Mouse (Mus musculus): Measurements from ENCODE around the gene Ttc7b. TPM values are rescaled to one million over a fixed set of nuclear protein-coding genes. Genes with fewer than 3 reads are reported as not detected.
A peak's percentile ranks its signal among the peaks of the same experiment; 100 is the strongest.

Ttc7b gene
- total and polyA plus RNA-seq, 3 experiments = 11.7 to 23.7 TPM; not detected in 1

DNA sequence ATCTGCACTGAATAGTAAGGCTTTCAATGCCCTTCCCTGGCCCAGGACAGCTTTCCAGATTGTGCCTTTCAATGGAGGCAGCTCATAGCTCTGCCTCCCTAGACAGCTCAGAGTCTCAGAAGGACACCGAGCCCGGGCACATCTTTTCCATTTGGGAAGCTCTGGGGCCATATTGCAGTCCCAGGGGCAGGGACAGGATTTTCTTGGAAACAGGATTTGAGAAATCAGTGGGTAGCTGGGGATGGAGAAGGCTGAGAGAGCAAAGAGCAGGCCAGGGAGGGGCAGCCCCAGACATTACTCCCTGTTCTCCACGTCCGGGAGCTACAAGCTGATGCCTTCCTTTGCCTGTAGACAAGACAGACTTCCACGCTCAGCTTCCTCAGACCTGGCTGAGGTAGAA is 9.0 kb upstream of the Ttc7b start:
- DNase-seq (ENCODE audit: low read depth, low spot score) = no peak
- Histone ChIP-seq H3K9ac (ENCODE audit: control insufficient read depth, low read depth, low read length, poor library complexity, severe bottlenecking) (no peak overlapping the region), H3K4me1 (ENCODE audit: control insufficient read depth in 1 of 2, insufficient read depth in 2 of 2, low read length in 2 of 2) (peaks cover 0 to 37% of the 10 kb centered on the region in 2 experiments; a peak in 2 of 4 replicates), H3K27me3 (ENCODE audit: control insufficient read depth in 1 of 2, insufficient read depth in 2 of 2, low read length in 2 of 2) (no peaks in the 10 kb centered on the region), H3K9me3 (replicated peaks; ENCODE audit: insufficient read depth, low read length) (no peaks in the 10 kb centered on the region), H3K4me3 (ENCODE audit: control insufficient read depth in 1 of 2, insufficient read depth in 1 of 2, low read depth in 2 of 2, low read length in 2 of 2) (no peak overlapping the region), H3K79me2 (ENCODE audit: control insufficient read depth, insufficient read depth, low read length, poor library complexity) (no peaks in the 10 kb centered on the region), H3K36me3 (ENCODE audit: control insufficient read depth in 1 of 2, insufficient read depth in 2 of 2, low read length in 2 of 2) (peaks cover 0 to 17% of the 10 kb centered on the region in 2 experiments; a peak in 2 of 4 replicates), H3K27ac (ENCODE audit: control insufficient read depth, low read depth, low read length) (peak overlapping the region; percentile 22; the same call in 1 of the 2 replicates)
- TF ChIP-seq USF1 (IDR thresholded peaks at IDR 0.05; ENCODE audit: low read depth, low read length) = no peak
- no peak for TF ChIP-seq GABPA (IDR thresholded peaks at IDR 0.05; ENCODE audit: low read depth, low read length)
- TF ChIP-seq MYB (IDR thresholded peaks at IDR 0.05; ENCODE audit: low read depth, low read length) = no peak

DNA sequence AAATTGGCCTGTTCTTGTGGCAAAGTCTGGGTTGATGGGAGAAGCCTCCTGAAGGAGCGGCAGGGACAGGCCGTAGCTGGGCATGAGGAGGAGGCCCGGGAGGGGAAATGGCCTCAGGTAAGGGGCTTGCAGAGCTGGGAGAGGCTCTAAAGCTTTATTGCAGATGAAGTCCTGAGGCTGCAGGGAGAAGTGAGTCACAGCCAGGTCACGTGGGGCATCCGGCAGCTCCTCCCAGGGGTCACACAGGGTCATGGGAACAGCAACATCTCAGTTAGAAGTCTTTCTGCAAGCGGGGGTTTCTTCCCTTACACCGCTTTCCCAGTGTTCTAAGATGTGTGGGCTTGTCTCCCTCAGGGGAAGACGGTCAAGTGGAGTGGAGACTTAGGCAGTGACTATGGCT is 8.5 kb upstream of the Ttc7b start:
- H3K4me1 ChIP-seq (ENCODE audit: control insufficient read depth in 1 of 2, insufficient read depth in 2 of 2, low read length in 2 of 2) = peaks cover 0 to 37% of the 10 kb centered on the region in 2 experiments; a peak in 2 of 4 replicates
- H3K9me3 ChIP-seq (replicated peaks; ENCODE audit: insufficient read depth, low read length) = no peaks in the 10 kb centered on the region
- no peak for TF ChIP-seq BHLHE40 (IDR thresholded peaks at IDR 0.05; ENCODE audit: borderline replicate concordance, low read depth, low read length)
- TF ChIP-seq MAX (IDR thresholded peaks at IDR 0.05; ENCODE audit: low read length) = peak; percentile 83
- peak in 1 of 2 experiments; percentile 72; a peak in 2 of 4 replicates for TF ChIP-seq USF2 (IDR thresholded peaks at IDR 0.05; ENCODE audit: borderline replicate concordance in 1 of 2, insufficient read depth in 1 of 2, low read depth in 1 of 2, low read length in 2 of 2)
- TF ChIP-seq USF1 (IDR thresholded peaks at IDR 0.05; ENCODE audit: low read depth, low read length) = peak; percentile 93
- no peak for TF ChIP-seq ELF1 (IDR thresholded peaks at IDR 0.05; ENCODE audit: low read depth, low read length)
- H3K79me2 ChIP-seq (ENCODE audit: control insufficient read depth, insufficient read depth, low read length, poor library complexity) = no peaks in the 10 kb centered on the region
- no peak overlapping the region for H3K4me3 ChIP-seq (ENCODE audit: control insufficient read depth in 1 of 2, insufficient read depth in 1 of 2, low read depth in 2 of 2, low read length in 2 of 2)
- peak overlapping the region; percentile 22; the same call in 1 of the 2 replicates for H3K27ac ChIP-seq (ENCODE audit: control insufficient read depth, low read depth, low read length)
- DNase-seq (ENCODE audit: low read depth, low spot score) = peak; percentile 65
- no peak overlapping the region for H3K9ac ChIP-seq (ENCODE audit: control insufficient read depth, low read depth, low read length, poor library complexity, severe bottlenecking)
- H3K27me3 ChIP-seq (ENCODE audit: control insufficient read depth in 1 of 2, insufficient read depth in 2 of 2, low read length in 2 of 2) = no peaks in the 10 kb centered on the region
- H3K36me3 ChIP-seq (ENCODE audit: control insufficient read depth in 1 of 2, insufficient read depth in 2 of 2, low read length in 2 of 2) = peaks cover 0 to 17% of the 10 kb centered on the region in 2 experiments; a peak in 2 of 4 replicates

GRCm38 (mm10) chr12:100528246-100528645 is 7.6 kb upstream of the Ttc7b start:
- no peaks in the 10 kb centered on the region for H3K27me3 ChIP-seq (ENCODE audit: control insufficient read depth in 1 of 2, insufficient read depth in 2 of 2, low read length in 2 of 2)
- no peak for DNase-seq (ENCODE audit: low read depth, low spot score)
- no peaks in the 10 kb centered on the region for H3K9me3 ChIP-seq (replicated peaks; ENCODE audit: insufficient read depth, low read length)
- no peak for TF ChIP-seq ZMIZ1 (IDR thresholded peaks at IDR 0.05; ENCODE audit: low read depth, low read length)
- no peak for TF ChIP-seq NRF1 (IDR thresholded peaks at IDR 0.05; ENCODE audit: insufficient read depth, low read depth, low read length, poor library complexity, severe bottlenecking)
- no peak for TF ChIP-seq MAZ (IDR thresholded peaks at IDR 0.05; ENCODE audit: low read depth, low read length)
- 0 out of 2 replicates have a peak, but pooled peaks have one; percentile 34 for TF ChIP-seq MXI1 (IDR thresholded peaks at IDR 0.05; ENCODE audit: low read depth, low read length)
- no peak overlapping the region for H3K4me3 ChIP-seq (ENCODE audit: control insufficient read depth in 1 of 2, insufficient read depth in 1 of 2, low read depth in 2 of 2, low read length in 2 of 2)
- no peaks in the 10 kb centered on the region for H3K79me2 ChIP-seq (ENCODE audit: control insufficient read depth, insufficient read depth, low read length, poor library complexity)
- H3K27ac ChIP-seq (ENCODE audit: control insufficient read depth, low read depth, low read length) = no peak overlapping the region
- H3K36me3 ChIP-seq (ENCODE audit: control insufficient read depth in 1 of 2, insufficient read depth in 2 of 2, low read length in 2 of 2) = peaks cover 0 to 17% of the 10 kb centered on the region in 2 experiments; a peak in 2 of 4 replicates
- no peak overlapping the region for H3K9ac ChIP-seq (ENCODE audit: control insufficient read depth, low read depth, low read length, poor library complexity, severe bottlenecking)
- H3K4me1 ChIP-seq (ENCODE audit: control insufficient read depth in 1 of 2, insufficient read depth in 2 of 2, low read length in 2 of 2) = peaks cover 0 to 37% of the 10 kb centered on the region in 2 experiments; a peak in 2 of 4 replicates
